Mouse (Mus musculus) kidney, adult 8-10 months (tissue): ENCODE results near the gene Pgam1.
"Not testable (repeated sequence)": the region's sequence is repeated elsewhere in the genome, so short reads cannot be mapped to it uniquely, and the experiment has no call there.

Experiments used
- DNase-seq, 2 experiments: peaks; one replicate each; pipeline ENCODE4 v3.0.0; 2022

Pgam1 gene

GRCm38 (mm10) chr19:41911178-41912073 is at the start of gene Pgam1:
TSS of gene Pgam1 (plus strand) at chr19:41911923.
- DNase-seq = peak; percentile 95

- no peak for DNase-seq
Observed at GRCm38 (mm10) chr19:41866707-41867106, 45.0 kb upstream of the Pgam1 start.

GRCm38 (mm10) chr19:41869296-41869695 is 42.4 kb upstream of the Pgam1 start:
- no peak for DNase-seq

GRCm38 (mm10) chr19:41869946-41870345 is 41.8 kb upstream of the Pgam1 start:
- not testable (repeated sequence) for DNase-seq

- DNase-seq = no peak
Observed at GRCm38 (mm10) chr19:41872285-41872684, 39.4 kb upstream of the Pgam1 start.

- DNase-seq = no peak
Observed at GRCm38 (mm10) chr19:41874356-41874755, 37.4 kb upstream of the Pgam1 start.

GRCm38 (mm10) chr19:41881842-41882241 is 29.9 kb upstream of the Pgam1 start:
- DNase-seq = no peak

- DNase-seq = no peak
Observed at GRCm38 (mm10) chr19:41883882-41884281, 27.8 kb upstream of the Pgam1 start.

- peak in 1 of 2 experiments; percentile 16 for DNase-seq
Observed at GRCm38 (mm10) chr19:41888191-41888590, 23.5 kb upstream of the Pgam1 start.

GRCm38 (mm10) chr19:41894959-41895358 is 16.8 kb upstream of the Pgam1 start:
- no peak for DNase-seq

GRCm38 (mm10) chr19:41895460-41896318 is 16.0 kb upstream of the Pgam1 start, which contains the start of gene Rrp12:
TSS of gene Rrp12 (minus strand) at chr19:41896173.
- peak; percentile 77 to 86 for DNase-seq

- no peak for DNase-seq
Observed at GRCm38 (mm10) chr19:41896319-41896711, 15.4 kb upstream of the Pgam1 start.

- peak in 1 of 2 experiments; percentile 36 for DNase-seq
Observed at GRCm38 (mm10) chr19:41898860-41899259, 12.9 kb upstream of the Pgam1 start.

- no peak for DNase-seq
Observed at GRCm38 (mm10) chr19:41900495-41901090, 11.1 kb upstream of the Pgam1 start.

- no peak for DNase-seq
Observed at GRCm38 (mm10) chr19:41901696-41902095, 10.0 kb upstream of the Pgam1 start.

- DNase-seq = no peak
Observed at GRCm38 (mm10) chr19:41902848-41903593, 8.7 kb upstream of the Pgam1 start.

- no peak for DNase-seq
Observed at GRCm38 (mm10) chr19:41905246-41905645, 6.5 kb upstream of the Pgam1 start.

GRCm38 (mm10) chr19:41906311-41907078 is 5.2 kb upstream of the Pgam1 start:
- DNase-seq = no peak

GRCm38 (mm10) chr19:41907079-41907760 is 4.5 kb upstream of the Pgam1 start:
- DNase-seq = peak; percentile 42 to 62

- DNase-seq = peak in 1 of 2 experiments; percentile 33
Observed at GRCm38 (mm10) chr19:41908736-41909135, 3.0 kb upstream of the Pgam1 start.

- peak in 1 of 2 experiments; percentile 40 for DNase-seq
Observed at GRCm38 (mm10) chr19:41910396-41910795, 1.3 kb upstream of the Pgam1 start.
